Mouse (Mus musculus) bone marrow, adult 2 months (tissue): Measurements from ENCODE around the gene Zc3h6. TPM values are rescaled to one million over a fixed set of nuclear protein-coding genes. Genes with fewer than 3 reads are reported as not detected.

Experiments used
- H3K27ac ChIP-seq: fragments of 200-500 bp; 2 replicates; pipeline ENCODE4 v1.5.1; 2012; ENCODE audit warnings: low read depth, mild to moderate bottlenecking, control low read depth, inconsistent platforms, low read length; ENCODE audit not compliant: control insufficient read depth, poor library complexity, insufficient read depth
- H3K4me1 ChIP-seq: fragments of 200-500 bp; 2 replicates; pipeline ENCODE4 v1.6.1; 2011; ENCODE audit warnings: low read length; ENCODE audit not compliant: control insufficient read depth, insufficient read depth
- H3K4me3 ChIP-seq: fragments of 200-500 bp; replicated peaks from 2 replicates; pipeline ENCODE3; 2011; ENCODE audit warnings: mild to moderate bottlenecking, low read depth, low read length, control low read depth; ENCODE audit not compliant: control insufficient read depth
- CTCF ChIP-seq: fragments of 200-500 bp; IDR thresholded peaks from 2 replicates; pipeline ENCODE4 v1.5.1; 2011; ENCODE audit warnings: low read length, control low read depth; ENCODE audit not compliant: control insufficient read depth, insufficient read depth
- POLR2A ChIP-seq: fragments of 200-500 bp; IDR thresholded peaks from 2 replicates; pipeline ENCODE4 v1.6.1; 2011; ENCODE audit warnings: low read depth, mild to moderate bottlenecking, control low read depth, low read length, borderline replicate concordance; ENCODE audit not compliant: control insufficient read depth
- WGBS: fragments of 180-500 bp; shearing (Covaris S2); methylation state at CpG from one replicate; pipeline ENCODE4 v1.1.7; 2018; 5-methylcytosine and 5-hydroxymethylcytosine counted together
- polyA plus RNA-seq: library from polyadenylated mRNA; stranded (reverse); fragments of >200 nt; gene quantifications from 2 replicates; pipeline ENCODE4 v1.2.4, GENCODE M21; 2011; ENCODE audit warnings: low replicate concordance; ENCODE audit not compliant: missing spikeins, insufficient read depth, insufficient read length

Zc3h6 gene
- 2.0 and 2.3 TPM in 2 replicates for polyA plus RNA-seq

DNA sequence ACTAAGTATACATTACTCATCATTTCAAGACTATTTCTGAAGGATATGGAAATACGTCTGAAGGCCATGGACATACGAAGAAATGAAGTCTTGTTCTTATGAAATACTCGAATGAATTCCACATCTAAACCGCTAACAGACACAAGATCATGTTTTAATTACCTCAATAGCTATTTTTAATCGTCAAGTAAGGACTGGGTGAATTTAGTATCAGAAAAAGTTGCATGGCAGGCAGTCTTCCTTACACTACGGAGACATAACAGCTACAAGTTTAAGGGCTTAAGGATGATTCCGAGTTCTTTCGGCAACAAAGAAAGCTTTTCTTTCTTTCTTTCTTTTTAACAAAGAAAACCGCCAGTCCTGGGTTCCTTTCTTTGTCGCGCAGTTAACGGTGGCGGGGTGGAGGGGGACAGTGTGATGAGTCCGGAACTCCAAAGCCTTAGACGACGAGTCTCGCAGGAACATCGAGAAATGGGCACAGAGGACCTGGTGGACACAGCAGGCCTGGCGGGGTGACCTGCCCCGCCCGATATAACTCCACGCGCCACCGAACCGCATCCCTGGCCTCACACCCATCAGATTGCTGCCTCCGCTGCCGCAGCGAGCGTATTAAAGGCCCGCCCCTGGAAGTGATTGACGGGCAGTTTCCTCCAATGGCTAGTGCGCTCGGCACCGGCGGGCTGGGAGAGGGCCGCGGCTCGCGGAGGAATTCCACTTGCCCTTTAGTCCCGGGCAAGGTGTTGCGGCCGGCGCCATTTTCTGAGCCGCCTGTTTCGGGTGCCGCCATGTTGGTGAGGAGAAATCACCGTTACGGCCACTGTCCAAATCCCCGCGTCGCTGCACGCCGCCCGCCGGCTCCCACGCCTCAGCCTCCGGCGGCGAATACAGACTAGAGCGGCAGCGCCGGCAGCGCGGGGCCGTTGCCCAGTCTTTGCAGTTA lies at the start of gene Zc3h6:
Gene Zc3h6 (plus strand): TSS at position 762 of the 940 bp plus-strand sequence.
- WGBS: under 1% methylated on average over 65 of the region's 65 CpGs
- H3K4me1 ChIP-seq: no peaks in the 10 kb centered on the region; the same call in 1 of the 2 replicates

DNA sequence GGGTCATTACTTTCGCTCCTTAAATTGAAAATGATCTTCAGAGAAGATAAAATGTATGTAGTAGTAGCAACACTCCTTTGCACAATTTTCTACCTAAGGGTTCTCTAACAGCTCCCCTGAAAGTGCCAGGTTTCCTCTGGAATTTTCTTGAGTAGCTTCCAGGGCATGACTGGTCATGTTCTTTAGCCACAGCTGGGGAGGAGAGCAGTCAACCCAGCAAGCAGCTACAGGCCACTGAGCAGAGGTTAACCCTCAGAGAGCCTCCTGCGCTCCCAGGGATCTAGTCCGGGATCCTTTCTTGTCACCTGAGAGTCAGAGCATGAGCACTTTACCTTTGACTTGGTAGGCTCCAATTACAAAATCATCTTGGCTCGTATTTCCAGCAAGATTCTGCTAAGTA lies 42.4 kb upstream of the Zc3h6 start:
- Histone ChIP-seq H3K4me3 (no peak overlapping the region), H3K27ac (no peak overlapping the region), H3K4me1 (no peaks in the 10 kb centered on the region)
- TF ChIP-seq POLR2A: no peak
- no peak for TF ChIP-seq CTCF
- WGBS: 80% methylated on average over 4 of the region's 4 CpGs

More for the DNA sequence above, at the start of gene Zc3h6:
- TF ChIP-seq CTCF (no peak), POLR2A (peak; percentile 99)
- Histone ChIP-seq H3K27ac (peak within 1 kb of the TSS; percentile 100), H3K4me3 (peak within 1 kb of the TSS; percentile 93)

DNA sequence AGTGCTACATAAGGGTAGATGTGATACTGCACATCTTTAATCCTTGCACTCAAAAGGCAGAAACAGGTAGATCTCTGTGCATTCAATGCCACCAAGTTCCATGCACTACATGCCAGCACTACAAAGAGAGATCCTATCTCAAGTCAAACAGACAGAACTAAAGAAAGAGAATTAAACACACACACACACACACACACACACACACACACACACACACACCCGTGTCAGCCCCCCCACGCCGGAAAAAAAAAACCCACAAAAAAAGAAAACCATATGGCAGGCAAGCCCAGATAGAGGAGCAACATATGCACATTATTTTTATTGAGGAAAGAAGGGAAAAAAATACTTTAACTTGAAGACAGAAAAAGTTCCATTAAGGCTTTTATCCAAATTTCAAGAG lies 38.8 kb upstream of the Zc3h6 start:
- 70% methylated on average over 3 of the region's 3 CpGs for WGBS
- no peak overlapping the region for H3K27ac ChIP-seq
- H3K4me1 ChIP-seq: no peaks in the 10 kb centered on the region
- no peak for TF ChIP-seq CTCF
- TF ChIP-seq POLR2A: no peak
- no peak overlapping the region for H3K4me3 ChIP-seq

DNA sequence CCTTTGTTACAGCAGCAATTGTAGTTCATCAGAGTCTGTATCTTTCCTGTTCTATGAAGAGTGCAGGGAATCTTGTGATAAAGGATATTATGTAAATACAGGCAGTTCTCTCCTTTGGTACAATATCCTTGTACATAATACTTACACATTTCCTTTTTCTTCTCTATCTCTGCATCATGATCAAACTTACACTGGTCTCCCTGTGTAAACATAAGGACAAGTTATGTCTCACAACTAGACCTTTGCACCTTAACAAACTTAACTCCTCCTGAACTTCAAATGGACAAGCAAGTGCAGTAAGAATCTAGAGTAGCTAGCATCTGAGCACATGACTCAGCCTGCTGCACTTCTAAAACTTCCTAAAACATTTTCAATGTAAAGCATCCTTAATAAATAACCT lies 36.5 kb upstream of the Zc3h6 start:
- Histone ChIP-seq H3K4me3 (no peak overlapping the region), H3K4me1 (no peaks in the 10 kb centered on the region), H3K27ac (no peak overlapping the region)
- TF ChIP-seq POLR2A (no peak), CTCF (no peak)

DNA sequence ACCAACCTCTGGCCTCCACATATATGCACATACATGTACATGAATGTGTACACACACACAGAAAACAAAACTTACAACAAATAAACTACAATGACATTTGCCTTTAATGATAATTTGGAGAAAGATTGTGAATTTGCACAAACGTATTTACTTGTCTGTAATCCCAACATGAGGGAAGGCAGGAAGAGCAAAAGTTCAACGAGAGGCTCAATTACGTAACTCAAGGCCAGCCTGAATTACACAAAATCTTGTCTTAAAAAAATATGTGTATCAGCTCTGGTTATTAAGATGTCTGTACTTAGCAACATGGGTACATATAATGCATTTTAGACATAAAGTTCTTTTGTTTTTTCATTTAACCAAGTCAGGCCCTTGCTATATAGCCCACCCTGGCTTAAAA lies 30.9 kb upstream of the Zc3h6 start:
- no peak overlapping the region for H3K27ac ChIP-seq
- no peak overlapping the region for H3K4me3 ChIP-seq
- H3K4me1 ChIP-seq: no peaks in the 10 kb centered on the region
- 54% methylated on average over 3 of the region's 3 CpGs for WGBS
- TF ChIP-seq CTCF (no peak), POLR2A (no peak)

DNA sequence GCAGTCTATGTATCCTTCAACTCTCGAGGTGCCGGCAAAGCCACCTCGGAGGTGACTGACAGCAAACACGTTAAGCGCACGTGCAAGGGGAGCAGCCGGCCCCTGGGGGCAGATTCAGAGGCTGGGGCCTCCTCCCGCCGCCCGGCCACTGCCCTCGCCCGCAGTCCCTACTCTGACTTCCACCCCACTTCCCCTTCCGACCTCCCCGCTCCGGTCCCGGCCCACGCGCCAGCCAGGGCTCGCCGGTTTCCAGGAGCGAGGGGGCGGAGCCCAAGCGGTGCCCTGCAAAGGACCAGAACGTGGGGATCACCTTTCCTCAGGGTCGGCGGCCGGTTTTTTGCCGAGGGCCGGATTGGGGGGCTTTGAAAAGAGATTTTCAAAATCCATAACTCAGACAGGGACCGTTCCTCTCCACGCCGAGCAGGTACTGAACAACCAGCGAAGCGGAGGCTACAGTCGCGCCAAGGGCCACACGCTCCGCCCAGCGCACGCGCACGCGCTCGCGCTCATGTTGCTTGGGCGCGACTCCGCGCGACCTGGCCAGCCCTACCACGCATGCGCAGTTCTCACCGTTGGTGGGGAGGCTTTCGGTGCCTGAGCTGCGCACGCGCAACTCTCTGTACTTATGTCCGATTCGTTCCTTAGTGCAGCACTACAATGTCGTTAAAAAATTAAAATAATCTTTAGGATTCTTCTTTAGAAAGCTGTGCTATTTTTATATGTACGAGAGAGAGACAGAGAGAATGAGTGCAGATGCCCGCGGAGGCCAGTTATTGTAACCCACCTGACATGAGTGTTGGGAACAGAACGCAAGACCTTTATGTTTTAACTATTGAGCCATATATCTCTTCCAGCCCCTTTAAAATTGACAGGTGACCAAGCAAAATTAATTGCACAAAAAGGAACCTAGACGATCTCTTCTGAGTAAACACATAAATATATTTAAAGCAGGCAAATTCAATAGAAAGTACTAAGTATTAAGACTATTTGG lies 23.4 kb upstream of the Zc3h6 start, which contains the start of gene Zc3h8:
Gene Zc3h8 (minus strand): TSS at position 540 of the 991 bp plus-strand sequence.
- Histone ChIP-seq H3K4me1 (no peaks in the 10 kb centered on the region; the same call in 1 of the 2 replicates), H3K27ac (peak within 1 kb of the TSS; percentile 83), H3K4me3 (peak within 1 kb of the TSS; percentile 76)
- WGBS: under 1% methylated on average over 65 of the region's 65 CpGs
- TF ChIP-seq CTCF (no peak), POLR2A (peak; percentile 89)

DNA sequence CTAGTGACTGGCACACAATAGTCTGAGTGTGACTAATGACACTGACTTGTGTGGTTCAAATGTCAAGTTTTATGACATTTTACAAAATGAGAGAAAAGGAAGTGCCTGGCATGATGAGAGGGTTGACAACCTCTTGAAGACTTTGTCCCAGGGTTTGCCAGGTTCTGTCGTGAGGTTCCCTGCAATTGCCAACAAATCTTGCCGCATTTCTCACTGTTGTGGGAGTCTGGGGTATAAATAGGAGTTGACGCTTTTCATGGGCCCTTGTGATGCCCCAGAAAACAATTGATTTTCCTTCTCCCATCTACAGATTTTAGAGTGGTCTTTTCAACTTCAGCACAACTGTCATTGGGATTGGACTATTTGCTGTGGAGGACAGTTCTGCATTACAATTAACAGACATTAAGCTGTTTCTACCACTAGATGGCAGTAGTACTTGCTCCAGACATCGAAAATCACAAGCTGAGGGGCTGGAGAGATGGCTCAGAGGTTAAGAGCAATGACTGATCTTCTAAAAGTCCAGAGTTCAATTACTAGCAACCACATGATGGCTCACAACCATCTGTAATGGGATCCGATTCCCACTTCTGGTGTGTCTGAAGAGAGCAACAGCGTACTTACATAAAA lies 19.1 kb upstream of the Zc3h6 start:
- H3K4me3 ChIP-seq: no peak overlapping the region
- no peaks in the 10 kb centered on the region for H3K4me1 ChIP-seq
- no peak overlapping the region for H3K27ac ChIP-seq
- TF ChIP-seq POLR2A (no peak), CTCF (peak; percentile 44)
- WGBS: 38% methylated on average over 6 of the region's 6 CpGs

DNA sequence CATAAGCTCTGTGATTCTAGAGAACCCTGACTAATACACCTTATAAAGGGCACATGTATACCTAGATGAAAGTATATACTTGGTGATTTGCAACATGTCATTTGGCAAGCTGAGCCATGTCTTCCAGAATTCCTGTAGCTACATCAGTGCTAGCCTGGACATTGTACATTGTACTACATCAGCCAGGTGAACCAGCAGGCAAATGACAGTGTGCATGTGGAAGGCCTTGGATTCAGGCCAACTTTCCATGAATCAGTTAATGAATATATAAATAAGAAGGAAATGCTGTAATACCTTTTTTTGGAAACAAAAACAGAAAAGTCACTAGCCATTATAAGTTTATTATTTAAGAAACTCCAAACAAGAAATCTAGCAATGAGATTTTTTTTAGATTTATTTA lies 13.0 kb upstream of the Zc3h6 start:
- Histone ChIP-seq H3K4me3 (no peak overlapping the region), H3K27ac (no peak overlapping the region), H3K4me1 (no peaks in the 10 kb centered on the region)
- no peak for TF ChIP-seq POLR2A
- TF ChIP-seq CTCF: no peak
